Mouse (Mus musculus): ENCODE data around the gene Mamdc2.

Gene Mamdc2

DNA sequence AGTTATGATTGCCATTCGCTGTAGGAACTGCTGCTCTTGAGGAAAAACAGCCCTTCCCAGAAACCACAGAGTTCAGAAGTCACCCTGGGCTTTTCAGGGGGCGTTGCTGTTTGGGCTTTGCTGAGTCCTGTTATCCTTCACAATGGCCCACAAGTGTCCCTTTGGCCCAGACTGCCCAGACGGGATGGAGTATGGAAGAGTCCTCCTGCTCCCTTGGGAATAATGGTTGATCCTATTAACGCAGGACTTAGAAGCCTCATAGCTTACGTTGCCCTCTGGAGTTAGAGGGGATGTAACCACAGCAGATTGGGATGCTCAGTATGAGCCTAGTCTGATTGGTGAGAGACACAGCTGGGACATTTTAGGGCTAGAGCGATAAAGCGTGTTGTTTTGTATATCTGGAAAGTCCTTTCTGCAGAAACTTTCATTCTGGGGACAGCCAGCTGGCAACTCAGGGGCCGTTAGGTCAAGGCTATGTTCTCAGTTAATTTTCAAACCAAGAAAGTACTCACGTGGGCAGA lies 94.3 kb downstream of the Mamdc2 start:
- no peak for DNase-seq

DNA sequence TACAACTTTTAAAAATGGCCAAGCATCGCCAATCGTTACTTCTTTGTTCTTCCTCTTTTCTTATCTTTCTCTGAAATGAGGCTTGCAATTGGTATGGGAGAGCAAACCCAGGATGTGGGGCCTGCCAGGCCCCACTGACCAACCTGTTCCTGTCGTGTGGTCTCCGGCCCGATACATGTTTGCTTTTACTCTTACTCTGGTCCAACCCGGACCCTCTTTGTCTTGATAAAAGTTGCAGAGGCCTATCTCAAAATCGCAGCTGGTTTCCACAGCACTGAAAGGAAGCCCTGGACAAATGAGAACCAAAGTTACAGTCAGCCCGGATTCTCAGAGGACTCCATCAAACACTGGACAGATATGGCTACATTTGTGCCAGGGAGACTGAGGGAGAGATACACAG lies 95.1 kb downstream of the Mamdc2 start:
- DNase-seq, result no peak

DNA sequence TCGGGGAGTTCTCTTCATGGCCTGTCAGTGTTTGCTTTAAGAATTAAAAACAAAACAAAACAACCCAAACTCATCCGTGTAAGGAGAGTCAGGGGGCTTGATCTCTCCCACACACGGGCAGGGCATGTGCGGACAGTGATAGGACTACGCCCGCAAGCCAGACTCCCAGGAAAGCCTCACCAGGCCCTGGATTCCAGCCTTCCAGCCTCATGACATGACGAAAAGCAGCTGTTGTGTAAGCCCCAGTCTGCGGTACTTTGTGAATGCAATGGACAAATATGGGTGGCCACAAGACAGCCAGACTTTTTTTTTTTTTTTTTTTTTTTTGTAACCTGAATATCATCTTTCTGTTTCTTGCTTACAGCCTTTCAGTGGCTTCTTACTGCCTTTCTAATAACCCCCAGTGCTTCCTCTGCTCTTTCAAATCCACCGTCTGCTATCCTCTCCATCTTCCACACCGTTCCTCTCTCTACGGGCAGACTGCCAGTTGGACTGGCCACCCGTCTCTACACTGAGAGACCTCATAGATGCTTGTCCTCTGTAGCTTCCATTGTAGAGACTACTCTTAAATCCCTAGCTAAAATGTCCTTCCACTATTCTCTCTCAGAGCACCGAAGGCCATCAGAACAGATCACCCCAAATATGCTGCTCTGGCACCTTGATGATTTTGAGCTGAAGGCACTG lies 96.3 kb downstream of the Mamdc2 start:
- no peak for DNase-seq

DNA sequence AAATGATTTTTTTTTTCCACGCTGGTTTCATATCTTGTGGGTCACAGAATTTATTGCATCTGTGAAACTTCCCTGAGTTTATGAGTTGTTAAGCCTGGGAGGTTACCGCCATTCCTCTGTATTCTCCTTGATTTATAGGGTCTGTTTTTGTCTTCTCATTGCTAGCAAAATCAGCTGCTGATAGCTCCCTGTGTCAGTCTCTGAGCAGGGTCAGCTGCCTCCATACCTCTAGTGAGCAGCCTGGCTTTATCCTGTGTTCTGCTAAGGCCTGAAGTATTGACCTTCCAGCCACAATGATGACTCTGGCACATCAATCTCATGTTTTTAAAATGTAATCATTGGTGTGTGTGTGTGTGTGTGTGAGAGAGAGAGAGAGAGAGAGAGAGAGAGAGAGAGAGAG lies 98.3 kb downstream of the Mamdc2 start:
- no peak for DNase-seq

DNA sequence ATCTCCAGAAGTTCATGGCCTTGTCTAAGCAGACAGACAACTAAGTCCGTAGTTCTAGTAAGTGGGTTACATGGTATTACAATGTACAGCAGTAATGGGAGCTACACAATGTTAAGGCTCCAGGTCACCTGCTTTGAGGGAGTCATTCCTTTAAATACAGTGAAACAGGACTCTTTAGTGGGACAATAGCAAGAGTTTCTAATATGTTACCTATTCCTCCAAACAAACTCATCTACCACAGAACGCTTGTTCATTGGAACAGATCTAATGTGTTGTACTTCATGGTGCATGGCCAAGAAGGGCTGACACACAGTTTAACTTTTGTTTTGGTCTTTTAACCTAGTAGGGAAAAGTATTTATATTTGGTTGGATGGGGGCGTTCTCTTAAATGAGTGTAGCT lies 105.5 kb downstream of the Mamdc2 start:
- no peak for DNase-seq

DNA sequence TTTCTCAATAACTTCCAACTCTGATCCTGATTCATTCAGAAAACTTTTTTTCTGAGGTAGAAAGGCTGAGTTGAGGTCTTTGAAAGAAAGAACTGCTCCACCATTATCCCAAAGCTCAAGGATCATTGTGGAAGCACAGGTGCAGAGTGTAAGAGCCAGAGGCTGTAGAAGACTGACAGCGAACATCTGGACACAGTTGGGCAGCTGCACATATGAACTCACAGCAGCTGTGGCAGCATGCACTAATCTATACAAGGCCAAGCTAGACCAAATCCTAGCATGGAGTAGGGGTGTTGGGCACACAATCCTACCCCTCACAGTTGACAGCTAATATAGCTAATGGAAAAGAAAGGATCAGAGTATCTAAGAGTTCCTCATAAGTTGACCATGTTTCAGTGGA lies 115.4 kb downstream of the Mamdc2 start:
- no peak for DNase-seq

DNA sequence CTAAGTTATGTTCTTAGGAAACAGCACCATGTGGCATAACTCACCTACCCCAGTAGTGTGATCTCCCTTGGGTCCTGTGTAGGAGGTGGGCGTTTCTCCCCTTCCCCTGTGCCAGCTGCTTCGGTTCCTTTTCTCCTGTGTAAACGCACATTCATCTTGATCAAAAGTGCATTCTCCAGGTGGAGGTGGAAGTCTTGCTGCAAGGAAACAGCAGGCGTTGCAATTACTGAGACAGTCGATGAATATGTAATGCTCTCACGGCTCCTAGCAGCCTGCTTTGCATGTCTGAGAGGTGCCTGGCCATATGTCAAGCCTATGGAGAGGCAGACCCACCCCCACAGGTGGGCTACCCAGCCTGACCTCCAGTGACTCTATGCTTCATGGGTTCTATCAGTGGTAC lies 117.4 kb downstream of the Mamdc2 start:
- DNase-seq, result no peak

DNA sequence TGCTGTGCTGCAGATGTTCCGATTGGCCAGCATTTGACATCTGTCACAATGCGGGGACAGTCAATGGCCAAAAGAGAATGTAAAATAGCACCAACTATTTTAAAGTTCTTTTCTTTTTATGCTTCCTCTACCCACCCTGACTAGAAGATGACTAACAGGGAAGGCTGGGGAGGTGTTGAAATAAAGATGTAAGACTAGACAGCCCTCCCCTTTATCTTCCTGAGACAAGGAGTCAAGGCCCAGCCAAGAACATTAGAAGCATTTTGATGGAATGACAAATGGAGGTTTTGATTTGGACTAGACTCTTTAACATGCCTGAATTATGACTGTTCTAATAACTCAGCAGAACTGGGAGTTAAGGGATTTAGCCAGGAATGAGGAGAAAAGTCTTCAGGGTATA lies 118.9 kb downstream of the Mamdc2 start:
- no peak for DNase-seq

DNA sequence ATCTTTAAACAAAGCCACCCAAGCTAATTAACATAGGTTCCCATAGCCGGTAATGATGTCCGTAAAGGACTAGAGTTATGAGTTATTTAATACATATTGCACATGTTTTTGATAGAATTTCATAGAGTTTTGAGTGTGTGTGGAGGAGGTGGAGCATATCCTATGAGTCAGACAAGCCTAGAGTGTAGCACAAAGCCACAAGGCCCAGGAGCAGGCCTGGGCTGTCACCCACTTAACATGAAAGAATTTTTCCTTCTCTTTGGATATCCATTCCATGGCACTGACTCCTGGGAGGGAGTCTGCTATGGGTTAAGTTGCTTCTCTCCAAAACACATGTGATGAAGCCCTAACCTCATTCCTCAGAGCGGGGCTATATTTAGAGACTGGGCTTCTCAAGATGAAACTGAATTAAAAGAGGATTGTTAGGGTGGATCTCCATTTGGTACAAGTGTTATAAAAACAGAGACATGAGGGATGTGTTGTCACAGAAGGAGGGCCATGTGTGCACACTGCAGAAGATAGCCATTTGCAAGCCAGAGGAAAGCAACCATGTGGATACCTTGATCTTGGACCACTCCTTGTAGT lies 121.1 kb downstream of the Mamdc2 start:
- DNase-seq, result no peak

DNA sequence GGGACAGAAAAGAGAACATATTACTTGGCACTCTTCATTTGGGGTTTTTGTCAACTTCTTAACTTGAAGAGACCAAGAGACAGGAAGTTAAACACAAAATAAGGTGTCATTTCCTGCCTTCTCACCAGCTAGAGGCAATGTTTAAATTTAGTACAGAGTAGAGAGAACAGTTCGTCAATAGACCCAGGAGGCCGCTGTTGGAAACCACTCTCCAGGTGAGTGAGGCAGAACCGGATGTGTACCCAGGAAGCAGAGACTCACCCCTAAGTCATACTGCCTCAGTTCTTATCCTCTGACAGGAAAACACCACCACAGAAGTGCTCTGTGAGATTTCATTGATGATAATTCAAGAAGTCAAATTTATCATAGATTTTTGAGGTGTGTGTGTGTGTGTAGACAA lies 125.1 kb downstream of the Mamdc2 start:
- DNase-seq, result no peak

DNA sequence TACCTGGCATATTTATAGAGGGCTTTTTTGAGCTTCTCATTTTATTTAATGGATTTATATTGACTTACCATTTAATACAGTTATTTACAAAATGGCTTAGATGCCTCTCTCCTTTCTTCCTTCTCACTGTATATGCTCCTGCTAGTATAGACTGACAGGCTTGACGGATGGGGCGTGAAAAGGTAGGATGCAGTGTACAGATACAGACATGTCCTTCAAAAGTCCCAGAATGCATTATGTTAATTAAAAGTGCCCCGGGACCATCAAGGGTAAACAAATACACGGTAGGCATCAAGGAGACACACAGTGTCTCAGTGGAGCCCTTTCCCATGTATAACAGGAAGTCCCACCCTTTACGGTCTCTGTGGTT lies 130.3 kb downstream of the Mamdc2 start:
- DNase-seq, result no peak

DNA sequence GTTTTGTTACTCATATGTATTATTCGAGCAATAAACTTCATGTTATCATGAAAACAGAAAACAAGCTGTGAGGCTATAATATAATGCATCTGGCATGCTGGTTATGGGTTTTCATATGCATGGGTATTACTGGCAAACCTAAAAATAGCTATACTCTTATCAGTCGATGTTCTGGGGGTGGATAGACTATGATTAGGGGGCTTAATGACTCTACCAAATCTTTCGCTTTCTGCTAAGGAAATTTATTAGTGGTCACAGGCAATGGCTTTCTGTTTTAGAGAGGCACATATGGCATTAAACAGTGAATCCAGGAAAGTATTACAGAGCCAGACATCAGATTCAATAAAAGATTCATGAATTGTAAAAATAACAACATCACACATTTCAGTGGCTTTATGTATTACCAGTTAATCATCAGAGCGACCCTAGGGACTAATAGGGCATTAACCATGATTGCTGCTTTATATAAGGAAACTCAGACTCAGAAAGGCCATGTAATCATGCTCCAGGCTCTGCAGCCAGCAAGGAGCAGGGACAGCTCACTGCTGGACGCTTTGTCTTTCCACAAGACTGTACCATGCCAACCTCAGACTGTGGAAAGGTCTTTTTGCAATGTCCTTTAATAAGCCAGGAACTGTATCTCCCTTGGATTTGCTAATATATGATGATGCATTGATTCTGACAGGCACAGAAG lies 130.8 kb downstream of the Mamdc2 start:
- DNase-seq, result no peak

DNA sequence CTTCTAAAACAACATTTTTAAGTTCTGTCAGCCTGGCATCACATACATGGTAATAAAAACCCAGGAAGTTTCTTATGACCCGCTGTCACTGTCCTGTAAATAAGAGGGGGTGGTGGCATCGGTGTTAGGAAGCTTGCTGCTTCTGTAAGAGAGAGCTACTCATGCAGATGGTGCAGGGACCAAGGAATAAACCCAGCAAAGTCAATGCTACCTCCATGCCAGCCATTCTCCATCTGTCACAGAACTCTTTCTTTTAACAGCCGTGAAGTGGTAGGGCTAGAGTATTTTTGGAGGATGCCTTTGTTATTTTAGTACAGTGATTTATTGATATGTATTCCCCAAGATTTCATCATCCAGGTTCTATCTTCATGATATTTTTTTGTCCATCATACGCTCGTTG lies 131.4 kb downstream of the Mamdc2 start:
- no peak for DNase-seq

DNA sequence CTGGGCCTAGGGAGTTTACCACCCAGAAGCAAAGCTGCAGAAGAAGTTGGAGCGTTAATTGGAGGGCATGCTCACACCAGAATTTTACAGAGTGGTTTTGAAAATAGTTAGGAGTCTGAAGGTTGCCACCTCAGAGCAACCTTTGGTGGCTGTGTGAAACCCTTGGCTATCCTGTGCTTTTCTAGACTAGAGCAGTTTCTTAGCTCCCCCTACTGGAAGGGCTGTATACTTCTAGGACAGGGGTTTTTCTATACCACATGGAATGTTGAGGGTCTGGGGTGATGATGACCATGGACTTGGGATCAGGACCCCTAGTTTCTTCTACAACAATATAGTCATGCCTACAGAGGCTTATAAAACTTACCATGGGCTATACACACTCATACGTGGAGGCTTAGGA lies 138.3 kb downstream of the Mamdc2 start:
- DNase-seq, result no peak

DNA sequence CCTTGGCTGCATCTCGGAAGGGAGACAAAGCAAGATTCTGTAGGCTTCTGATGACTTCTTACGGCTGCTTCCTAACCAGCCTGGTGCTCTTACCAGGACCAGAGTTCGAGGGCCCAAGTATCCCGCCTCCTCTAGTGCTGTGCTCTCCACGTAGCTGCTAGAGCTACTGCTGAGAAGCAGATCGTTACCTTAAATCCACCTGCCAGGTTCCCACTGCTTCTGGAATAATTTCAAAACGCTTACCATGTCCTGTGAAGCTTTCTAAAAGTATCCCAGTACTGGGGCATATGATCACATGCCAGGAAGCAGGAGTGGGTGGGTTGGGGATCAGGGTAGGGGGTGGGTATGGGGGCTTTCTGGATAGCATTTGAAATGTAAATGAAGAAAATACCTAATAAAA lies 141.6 kb downstream of the Mamdc2 start:
- no peak for DNase-seq

DNA sequence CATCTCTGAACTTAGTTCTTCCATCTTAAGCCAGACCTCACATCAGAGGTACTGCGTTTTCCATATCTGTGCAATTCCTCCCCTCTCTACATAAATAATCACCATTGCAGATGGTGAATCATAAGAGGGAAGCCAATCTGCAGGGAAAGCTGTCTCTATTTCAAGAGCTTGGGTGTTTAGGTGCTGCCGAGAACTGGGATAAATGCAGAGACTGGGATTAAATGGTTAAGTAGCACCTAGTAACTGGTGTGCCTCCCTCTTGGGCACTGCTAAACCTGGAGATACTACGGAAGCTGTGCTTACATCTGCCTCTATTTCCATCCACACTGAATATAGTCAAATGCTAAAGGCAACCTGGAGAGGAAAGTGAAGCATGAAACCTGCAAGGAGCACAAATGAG lies 148.3 kb downstream of the Mamdc2 start:
- DNase-seq, result peak; percentile 29

DNA sequence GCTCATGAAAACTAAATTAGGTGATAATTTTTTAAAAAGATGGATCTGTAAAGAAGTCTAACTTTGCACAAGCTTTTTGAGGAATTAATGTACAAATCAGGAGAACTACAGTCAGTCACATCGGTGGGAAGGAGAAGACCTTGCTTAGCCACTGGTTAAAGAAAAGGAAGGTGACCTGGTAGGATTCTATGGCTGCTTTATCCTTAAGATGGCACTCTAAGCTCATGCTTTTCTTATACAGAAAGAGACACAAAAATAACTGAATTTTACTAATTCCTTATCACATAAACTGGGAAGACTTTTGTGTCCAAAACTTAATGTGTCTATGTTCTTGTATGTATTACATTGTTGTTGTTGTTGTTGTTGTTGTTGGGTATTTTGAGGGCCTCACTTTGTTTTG lies 149.3 kb downstream of the Mamdc2 start:
- no peak for DNase-seq

DNA sequence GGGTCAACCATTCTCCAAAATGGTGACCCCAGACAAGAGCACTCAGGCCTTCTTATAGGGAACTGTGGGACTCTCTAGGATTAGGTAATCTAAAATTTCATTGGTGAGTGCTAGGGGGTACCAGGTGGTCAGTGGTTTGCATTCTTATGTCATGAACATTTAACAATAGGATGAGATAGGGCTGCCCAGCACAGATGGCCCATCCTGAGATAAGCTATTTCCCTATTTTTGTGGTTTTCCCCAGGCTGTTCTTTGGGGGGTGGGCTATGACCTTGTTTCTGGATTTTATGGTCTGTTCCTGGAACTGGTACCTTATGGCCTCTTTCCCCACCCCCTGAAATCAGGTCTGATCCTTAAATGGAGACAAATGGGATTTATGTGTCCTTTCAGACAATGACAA lies 151.1 kb downstream of the Mamdc2 start:
- no peak for DNase-seq

DNA sequence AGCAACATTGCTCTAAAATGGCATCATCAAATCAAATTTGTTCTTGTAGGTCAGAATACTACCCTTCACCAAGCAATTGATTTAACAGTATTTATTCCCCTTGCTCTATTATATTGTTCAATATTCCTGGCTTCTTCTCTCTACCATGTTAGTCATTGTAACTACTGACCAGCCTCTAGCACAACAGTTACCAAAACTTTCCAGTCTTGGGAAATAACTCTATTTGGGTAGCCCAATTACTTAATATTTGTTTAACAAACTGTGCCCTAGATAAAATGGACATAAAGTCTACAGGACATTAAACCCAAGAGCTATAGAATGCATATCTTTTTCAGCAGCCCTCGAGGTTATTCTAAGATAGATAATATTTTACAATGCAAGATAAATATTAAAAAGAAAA lies 159.0 kb downstream of the Mamdc2 start:
- no peak for DNase-seq

DNA sequence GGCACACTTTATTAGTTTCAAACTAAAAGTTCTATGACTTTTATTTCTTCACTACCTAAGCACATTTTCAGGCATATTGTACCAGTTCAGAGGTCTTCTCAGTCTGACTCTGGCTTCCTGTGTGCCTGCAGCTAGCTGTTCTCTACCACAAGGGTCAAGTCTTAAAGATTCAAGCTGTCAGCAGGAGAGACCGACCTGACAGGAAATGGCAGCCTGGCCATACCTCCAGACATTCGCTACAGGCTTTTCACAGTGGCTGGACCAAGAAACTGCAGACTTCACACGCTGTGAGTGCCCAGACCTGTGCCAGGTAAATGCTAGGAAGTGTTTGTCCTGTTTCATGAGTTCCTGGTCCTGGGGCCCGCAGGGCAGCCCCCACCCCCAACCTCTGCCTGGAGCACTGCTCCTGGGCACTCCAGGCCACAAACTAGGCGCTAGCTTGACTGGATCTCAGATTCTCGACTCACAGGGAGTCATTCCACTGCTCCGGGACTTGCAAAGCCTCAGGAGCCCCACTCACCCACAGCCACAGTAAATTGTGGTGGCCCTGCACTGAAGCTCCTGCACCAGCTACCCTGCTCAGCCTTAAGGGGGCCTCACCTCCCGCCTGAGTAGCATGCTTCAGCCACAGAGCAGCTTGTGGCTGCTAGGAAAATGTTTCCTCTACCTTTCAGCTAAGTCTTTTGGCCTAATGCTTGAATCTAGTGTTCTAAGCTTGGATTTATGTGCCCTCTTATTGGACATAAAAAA lies 166.2 kb downstream of the Mamdc2 start:
- no peak for DNase-seq

DNA sequence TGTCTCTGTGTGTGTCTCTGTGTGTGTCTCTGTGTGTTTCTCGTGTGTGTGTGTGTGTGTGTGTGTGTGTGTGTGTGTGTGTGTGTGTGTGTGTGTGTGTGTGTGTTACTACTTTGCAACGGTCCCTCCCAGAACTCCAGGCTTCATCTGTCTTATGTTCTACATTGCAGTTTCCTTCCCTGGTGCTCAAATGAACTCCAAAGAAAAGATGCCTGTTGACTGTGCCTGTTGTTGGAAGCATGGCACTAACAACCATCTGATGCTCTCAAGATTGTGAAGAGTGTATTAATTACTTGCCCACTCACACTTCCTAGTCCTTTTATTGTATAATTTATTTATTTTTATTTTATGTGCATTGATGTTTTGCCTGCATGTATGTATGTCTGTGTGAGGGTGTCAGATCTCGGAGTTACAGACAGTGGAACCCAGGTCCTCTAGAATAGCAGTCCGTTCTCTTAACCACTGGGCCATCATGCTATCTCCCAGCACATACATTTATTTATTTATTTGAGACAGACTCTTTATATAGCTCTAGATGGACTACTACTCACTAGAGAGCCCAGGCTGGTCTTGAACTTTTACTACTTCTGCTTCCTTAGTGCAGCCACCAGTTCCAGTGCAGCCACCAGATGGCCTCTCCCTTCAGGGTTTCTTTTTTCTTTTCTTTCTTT lies 174.1 kb downstream of the Mamdc2 start:
- no peak for DNase-seq

DNA sequence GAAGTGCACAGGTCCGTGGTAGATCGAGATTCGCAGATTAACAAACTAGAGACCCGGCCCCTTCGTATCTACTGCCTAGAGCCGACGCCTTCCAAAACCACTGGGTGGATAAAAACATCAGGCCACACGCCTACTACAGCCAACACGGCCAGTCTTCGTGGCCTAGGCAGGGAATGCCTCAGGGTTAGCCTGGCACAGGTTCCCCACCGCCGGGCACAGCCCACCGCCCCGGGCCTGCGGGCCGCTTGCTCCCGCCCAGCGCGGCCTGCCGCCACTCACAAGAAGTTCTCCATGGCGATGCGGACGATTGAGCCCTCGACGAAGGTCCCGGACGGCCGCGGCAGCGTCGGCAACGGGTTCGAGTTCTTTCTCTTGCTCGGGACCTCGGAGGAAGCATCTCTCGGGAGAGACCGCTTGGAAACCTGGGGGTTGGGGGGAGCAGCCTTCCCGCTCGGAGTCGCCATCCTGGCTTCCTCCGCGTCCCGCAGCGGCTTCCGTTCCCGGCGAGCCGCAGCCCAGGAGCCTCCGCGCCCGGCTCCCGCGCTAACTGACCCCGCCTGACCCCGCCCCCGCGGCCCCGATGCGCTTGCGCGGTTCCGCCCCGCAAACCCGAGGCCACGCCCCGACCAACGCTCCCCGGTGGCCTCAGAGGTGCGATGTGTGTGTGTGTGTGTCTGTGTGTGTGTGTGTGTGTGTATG lies 174.7 kb downstream of the Mamdc2 start, which contains the start of gene Smc5:
Gene Smc5 (minus strand): TSS at position 543 of the 699 bp plus-strand sequence.
- DNase-seq, result peak; percentile 92
